8 mouse cellular contexts compared by ENCODE assay signal in genomic region chr9:22389021-22389476, GRCm38 (mm10). TPM values are rescaled to one million over a fixed set of nuclear protein-coding genes. Genes with fewer than 3 reads are reported as not detected.
DNase-seq lines count a peak whose midpoint lies in the region; ATAC-seq and TF ChIP-seq lines count a peak whose summit lies in the region.

Anln (minus strand) TSS chr9:22389188.

- no peaks in the 10 kb centered on the region for H3K27me3 ChIP-seq in CH12.LX (replicated peaks)
- no peaks in the 10 kb centered on the region for H3K27me3 ChIP-seq in forebrain, embryonic 10.5 days (ENCODE audit: poor library complexity, severe bottlenecking)
- no peaks in the 10 kb centered on the region for H3K27me3 ChIP-seq in heart, embryonic 15.5 days
- H3K27me3 ChIP-seq in liver, embryonic 12.5 days (replicated peaks) = no peaks in the 10 kb centered on the region
- H3K27me3 ChIP-seq in splenic B cell, adult 2 months (ENCODE audit: control insufficient read depth, insufficient read depth, low read length, poor library complexity, severe bottlenecking) = no peaks in the 10 kb centered on the region

- dilution Hi-C loops in CH12.LX (cut with MboI; ENCODE audit: extremely low pct_ligation_motif_present, extremely low pct_unique_long_range_greater_than_20kb, low sequenced_read_pairs) = no loop called here

- ATAC-seq in heart, embryonic 15.5 days (replicated peaks; ENCODE audit: insufficient number of reproducible peaks, insufficient read depth, low FRiP score, low read depth) = peak; percentile 93
- peak; percentile 96 for ATAC-seq in liver, embryonic 12.5 days

- TF ChIP-seq CTCF in CH12.LX (conservative IDR thresholded peaks at IDR 0.05 in 1 of 2, IDR thresholded peaks at IDR 0.05 in 1 of 2; ENCODE audit: low read depth in 2 of 2, low read length in 2 of 2) = no peak

- H3K9ac ChIP-seq in CH12.LX (ENCODE audit: insufficient read depth, low read depth) = peak within 1 kb of the TSS; percentile 84
- H3K9ac ChIP-seq in heart, embryonic 15.5 days = peak within 1 kb of the TSS; percentile 81
- peak within 1 kb of the TSS; percentile 99 for H3K9ac ChIP-seq in liver, embryonic 12.5 days

- H3K9me3 ChIP-seq in CH12.LX (replicated peaks; ENCODE audit: low read length) = no peaks in the 10 kb centered on the region
- no peaks in the 10 kb centered on the region for H3K9me3 ChIP-seq in forebrain, embryonic 10.5 days
- H3K9me3 ChIP-seq in heart, embryonic 15.5 days (replicated peaks) = no peaks in the 10 kb centered on the region
- H3K9me3 ChIP-seq in liver, embryonic 12.5 days (replicated peaks) = no peaks in the 10 kb centered on the region

- H3K4me2 ChIP-seq in CH12.LX (ENCODE audit: insufficient read depth, low read depth, poor library complexity, severe bottlenecking) = peak within 1 kb of the TSS; percentile 90
- H3K4me2 ChIP-seq in heart, embryonic 15.5 days = peak within 1 kb of the TSS; percentile 82
- peak within 1 kb of the TSS; percentile 92 for H3K4me2 ChIP-seq in liver, embryonic 12.5 days

- DNase-seq in CH12.LX (ENCODE audit: extremely low read depth) = peak; percentile 90
- peak; percentile 80 for DNase-seq in c-Kit-positive CD71-negative TER-119-negative erythroid progenitor cells, embryonic 14.5 days (ENCODE audit: low read depth)
- DNase-seq in forebrain, embryonic 10.5 days (ENCODE audit: extremely low spot score, low spot score) = peak; percentile 95
- peak; percentile 95 for DNase-seq in kidney, postnatal 14 days
- peak; percentile 96 for DNase-seq in naive thymus-derived CD4-positive, alpha-beta T cell, adult 2 months (ENCODE audit: low read depth)
- peak; percentile 94 for DNase-seq in splenic B cell, adult 2 months (ENCODE audit: low read depth, low spot score)

- H3K4me3 ChIP-seq in CH12.LX (replicated peaks in 1 of 3; ENCODE audit: low read depth in 2 of 3, low read length in 2 of 3, poor library complexity in 1 of 3) = peak within 1 kb of the TSS; percentile 83 to 95 (median 94)
- peak within 1 kb of the TSS; percentile 66 for H3K4me3 ChIP-seq in forebrain, embryonic 10.5 days
- H3K4me3 ChIP-seq in heart, embryonic 15.5 days = peak within 1 kb of the TSS; percentile 92
- H3K4me3 ChIP-seq in liver, embryonic 12.5 days = peak within 1 kb of the TSS; percentile 98

- peak within 1 kb of the TSS; percentile 90 for H3K27ac ChIP-seq in CH12.LX (ENCODE audit: insufficient read depth, low read depth)
- H3K27ac ChIP-seq in forebrain, embryonic 10.5 days = peak within 1 kb of the TSS; percentile 94
- peak within 1 kb of the TSS; percentile 91 for H3K27ac ChIP-seq in heart, embryonic 15.5 days
- H3K27ac ChIP-seq in liver, embryonic 12.5 days = peak within 1 kb of the TSS; percentile 98

- no peak for TF ChIP-seq EP300 in CH12.LX (IDR thresholded peaks at IDR 0.05; ENCODE audit: low read length)

- peak; percentile 95 for TF ChIP-seq POLR2A in CH12.LX (IDR thresholded peaks at IDR 0.05; ENCODE audit: low read depth, low read length)

- in situ Hi-C loops in CH12.LX (cut with MboI; ENCODE audit: low pct_ligation_motif_present, low pct_unique_long_range_greater_than_20kb, low sequenced_read_pairs) = no loop called here

- H3K4me1 ChIP-seq in CH12.LX (ENCODE audit: control insufficient read depth in 1 of 2, insufficient read depth in 2 of 2) = peaks cover 0 to 23% of the 10 kb centered on the region in 2 experiments; a peak in 2 of 4 replicates
- H3K4me1 ChIP-seq in forebrain, embryonic 10.5 days = peaks cover 27% of the 10 kb centered on the region
- H3K4me1 ChIP-seq in heart, embryonic 15.5 days (replicated peaks) = peaks cover 15% of the 10 kb centered on the region
- peaks cover 48% of the 10 kb centered on the region for H3K4me1 ChIP-seq in liver, embryonic 12.5 days

- H3K36me3 ChIP-seq in CH12.LX (replicated peaks in 1 of 2; ENCODE audit: control insufficient read depth in 1 of 2, insufficient read depth in 1 of 2, low read length in 1 of 2) = peaks cover 0 to 2% of the 10 kb centered on the region in 2 experiments
- peaks cover 17% of the 10 kb centered on the region for H3K36me3 ChIP-seq in forebrain, embryonic 10.5 days (replicated peaks)
- H3K36me3 ChIP-seq in heart, embryonic 15.5 days = no peaks in the 10 kb centered on the region
- H3K36me3 ChIP-seq in liver, embryonic 12.5 days = peaks cover 19% of the 10 kb centered on the region
- no peaks in the 10 kb centered on the region; the same call in 1 of the 2 replicates for H3K36me3 ChIP-seq in splenic B cell, adult 2 months (ENCODE audit: control insufficient read depth, insufficient read depth, low read length, poor library complexity, severe bottlenecking)

- TF ChIP-seq RAD21 in CH12.LX (IDR thresholded peaks at IDR 0.05; ENCODE audit: low read depth, low read length) = no peak

- peaks cover 36% of the 10 kb centered on the region for H3K79me2 ChIP-seq in CH12.LX (replicated peaks; ENCODE audit: control insufficient read depth, extremely low read depth, insufficient read depth, poor library complexity, severe bottlenecking)

- WGBS in forebrain, embryonic 10.5 days = under 1% methylated on average over 32 of the region's 44 CpGs
- under 1% methylated on average over 43 of the region's 44 CpGs for WGBS in heart, embryonic 15.5 days
- WGBS in liver, embryonic 12.5 days (ENCODE audit: insufficient replicate concordance) = under 1% methylated on average over 44 of the region's 44 CpGs

TF ChIP-seq in CH12.LX, 34 proteins besides CTCF, POLR2A, EP300 and RAD21:
- TF ChIP-seq USF2 (conservative IDR thresholded peaks at IDR 0.05; ENCODE audit: low read depth, low read length) (peak; percentile 94), UBTF (IDR thresholded peaks at IDR 0.05; ENCODE audit: low read depth, low read length) (0 out of 2 replicates have a peak, but pooled peaks have one; percentile 47), MXI1 (IDR thresholded peaks at IDR 0.05; ENCODE audit: low read depth, low read length) (peak; percentile 25; the same call in 1 of the 2 replicates), MYC (IDR thresholded peaks at IDR 0.05; ENCODE audit: low read depth, low read length) (no peak), CHD1 (IDR thresholded peaks at IDR 0.05; ENCODE audit: low read depth, low read length) (no peak; the same call in 1 of the 2 replicates), RCOR1 (conservative IDR thresholded peaks at IDR 0.05; ENCODE audit: low read depth, low read length) (no peak), MAX (IDR thresholded peaks at IDR 0.05; ENCODE audit: low read length) (peak; percentile 91), E2F4 (IDR thresholded peaks at IDR 0.05; ENCODE audit: insufficient replicate concordance, low read depth, low read length) (no peak), PAX5 (IDR thresholded peaks at IDR 0.05; ENCODE audit: low read length) (no peak), TBP (conservative IDR thresholded peaks at IDR 0.05; ENCODE audit: low read depth, low read length) (peak; percentile 70), GABPA (IDR thresholded peaks at IDR 0.05; ENCODE audit: insufficient replicate concordance, low read depth, low read length) (no peak), ZMIZ1 (IDR thresholded peaks at IDR 0.05; ENCODE audit: low read depth, low read length) (peak; percentile 83), HCFC1 (IDR thresholded peaks at IDR 0.05; ENCODE audit: low read depth, low read length) (0 out of 2 replicates have a peak, but pooled peaks have one; percentile 19), TCF12 (IDR thresholded peaks at IDR 0.05; ENCODE audit: low read depth, low read length) (peak; percentile 69), ETS1 (conservative IDR thresholded peaks at IDR 0.05; ENCODE audit: low read depth, low read length) (no peak), SIN3A (IDR thresholded peaks at IDR 0.05; ENCODE audit: low read length) (peak; percentile 83; the same call in 1 of the 2 replicates), JUND (conservative IDR thresholded peaks at IDR 0.05; ENCODE audit: low read depth, low read length) (no peak), ZC3H11A (IDR thresholded peaks at IDR 0.05; ENCODE audit: low read depth, low read length) (no peak), NELFE (IDR thresholded peaks at IDR 0.05; ENCODE audit: low read depth, low read length) (peak; percentile 96), ELF1 (IDR thresholded peaks at IDR 0.05; ENCODE audit: low read depth, low read length) (no peak; the same call in 1 of the 2 replicates), CHD2 (IDR thresholded peaks at IDR 0.05; ENCODE audit: low read length) (no peak), MAZ (IDR thresholded peaks at IDR 0.05; ENCODE audit: low read depth, low read length) (no peak), USF1 (IDR thresholded peaks at IDR 0.05; ENCODE audit: low read depth, low read length) (peak; percentile 99), BHLHE40 (IDR thresholded peaks at IDR 0.05; ENCODE audit: low read depth, low read length) (peak; percentile 96), JUN (IDR thresholded peaks at IDR 0.05; ENCODE audit: insufficient read depth, low read depth, low read length) (no peak), IRF4 (IDR thresholded peaks at IDR 0.05; ENCODE audit: low read depth, low read length) (0 out of 2 replicates have a peak, but pooled peaks have one; percentile 32), ZNF384 (IDR thresholded peaks at IDR 0.05; ENCODE audit: low read depth, low read length) (no peak), ZKSCAN1 (IDR thresholded peaks at IDR 0.05; ENCODE audit: borderline replicate concordance, low read depth, low read length) (no peak), MAFK (IDR thresholded peaks at IDR 0.05; ENCODE audit: insufficient replicate concordance, low read length) (no peak), KAT2A (IDR thresholded peaks at IDR 0.05; ENCODE audit: insufficient replicate concordance, low read length) (no peak), NRF1 (IDR thresholded peaks at IDR 0.05; ENCODE audit: low read depth, low read length) (peak; percentile 86), POLR2AphosphoS2 (IDR thresholded peaks at IDR 0.05; ENCODE audit: low read depth, low read length) (peak; percentile 68; the same call in 1 of the 2 replicates), SMC3 (IDR thresholded peaks at IDR 0.05; ENCODE audit: low read depth, low read length) (no peak), MEF2A (IDR thresholded peaks at IDR 0.05; ENCODE audit: borderline replicate concordance, low read depth, low read length) (peak; percentile 51; the same call in 1 of the 2 replicates)
TF ChIP-seq in CH12.LX: peak in this region for 16.

RNA-seq across cellular contexts. Expression of gene Anln, which starts in this region (rescaled TPM):
- total RNA-seq in CH12.LX (2012; rRNA removed) (12.2 and 14.6 TPM in 2 replicates), CH12.LX (2014; rRNA removed) (15.7 and 16.2 TPM in 2 replicates)
- 12.3 and 14.9 TPM in 2 replicates for polyA plus RNA-seq in CH12.LX (2012; ENCODE audit: insufficient read length, low read depth)
- polyA plus RNA-seq in forebrain, embryonic 10.5 days (2016; fragmentation: Nextera tagmentation; extraction: Ambion mirVana) = 39.2 and 40.8 TPM in 2 replicates
- 46.6 and 48.6 TPM in 2 replicates for polyA plus RNA-seq in heart, embryonic 15.5 days (2015; fragmentation: Nextera tagmentation; extraction: Ambion mirVana)
- 35.2 and 35.3 TPM in 2 replicates for polyA plus RNA-seq in liver, embryonic 12.5 days (2016; fragmentation: Nextera tagmentation; extraction: Ambion mirVana)

Comparison
In these comparisons a context has a peak if more than half of its experiments do, and no peak if none do; other contexts are left out.
1. Peak in every context shown above with its lines: DNase-seq, ATAC-seq, H3K4me3 ChIP-seq and H3K27ac ChIP-seq.